Mouse (Mus musculus) hindbrain, embryonic 12.5 days (tissue): ENCODE data around the gene 1810009A15Rik. TPM values are rescaled to one million over a fixed set of nuclear protein-coding genes. Genes with fewer than 3 reads are reported as not detected.
A peak's percentile ranks its signal among the peaks of the same experiment; 100 is the strongest.
"Not testable (repeated sequence)": the region's sequence is repeated elsewhere in the genome, so short reads cannot be mapped to it uniquely, and the experiment has no call there.

Experiments
- ATAC-seq: fragments of 200-750 bp; cut with Nextera tagmentation; 2 replicates; pipeline ENCODE4 v1.8.0; 2017; ENCODE audit warnings: moderate TSS enrichment; ENCODE audit not compliant: low FRiP score
- H3K27ac ChIP-seq: fragments of 300-500 bp; sonication (generic); 2 replicates; pipeline ENCODE4 v1.5.1; 2016; ENCODE audit warnings: mild to moderate bottlenecking
- H3K27me3 ChIP-seq: fragments of 300-500 bp; sonication (generic); 2 replicates; pipeline ENCODE4 v1.6.1; 2016; ENCODE audit warnings: mild to moderate bottlenecking
- H3K36me3 ChIP-seq: fragments of 300-500 bp; sonication (generic); 2 replicates; pipeline ENCODE4 v1.6.1; 2016; ENCODE audit warnings: mild to moderate bottlenecking
- H3K4me1 ChIP-seq: fragments of 300-500 bp; sonication (generic); 2 replicates; pipeline ENCODE4 v1.6.1; 2016
- H3K4me2 ChIP-seq: fragments of 300-500 bp; sonication (generic); replicated peaks from 2 replicates; pipeline ENCODE4 v1.6.1; 2016; ENCODE audit warnings: mild to moderate bottlenecking
- H3K4me3 ChIP-seq: fragments of 300-500 bp; sonication (generic); 2 replicates; pipeline ENCODE4 v1.5.1; 2016; ENCODE audit warnings: mild to moderate bottlenecking
- H3K9ac ChIP-seq: fragments of 300-500 bp; sonication (generic); 2 replicates; pipeline ENCODE4 v1.6.1; 2016; ENCODE audit warnings: mild to moderate bottlenecking, moderate library complexity
- H3K9me3 ChIP-seq: fragments of 300-500 bp; sonication (generic); replicated peaks from 2 replicates; pipeline ENCODE4 v1.6.1; 2016; ENCODE audit warnings: mild to moderate bottlenecking
- WGBS: fragments of 180-500 bp; shearing (Covaris S2); methylation state at CpG from one replicate; pipeline ENCODE4 v1.1.7; 2016; 5-methylcytosine and 5-hydroxymethylcytosine counted together
- polyA plus RNA-seq: library from polyadenylated mRNA; unstranded; fragments of >200 nt; fragmentation: Nextera tagmentation; extraction: Ambion mirVana; gene quantifications from 2 replicates; pipeline ENCODE4 v1.2.1, GENCODE M21; 2016

1810009A15Rik gene
- polyA plus RNA-seq, 1 experiment from 2014 or later = 87.4 TPM

GRCm38 (mm10) chr19:8886916-8887584 is 1.6 kb upstream of the 1810009A15Rik start:
- H3K4me3 ChIP-seq = no peak overlapping the region
- WGBS = 48% methylated on average over 1 of the region's 1 CpGs
- H3K27me3 ChIP-seq = no peaks in the 10 kb centered on the region
- H3K36me3 ChIP-seq = peaks cover 6% of the 10 kb centered on the region; the same call in 1 of the 2 replicates
- ATAC-seq = no peak
- no peak overlapping the region for H3K9ac ChIP-seq
- H3K4me2 ChIP-seq = no peak overlapping the region
- no peak overlapping the region for H3K27ac ChIP-seq
- no peaks in the 10 kb centered on the region for H3K9me3 ChIP-seq
- peaks cover 14% of the 10 kb centered on the region for H3K4me1 ChIP-seq

DNA sequence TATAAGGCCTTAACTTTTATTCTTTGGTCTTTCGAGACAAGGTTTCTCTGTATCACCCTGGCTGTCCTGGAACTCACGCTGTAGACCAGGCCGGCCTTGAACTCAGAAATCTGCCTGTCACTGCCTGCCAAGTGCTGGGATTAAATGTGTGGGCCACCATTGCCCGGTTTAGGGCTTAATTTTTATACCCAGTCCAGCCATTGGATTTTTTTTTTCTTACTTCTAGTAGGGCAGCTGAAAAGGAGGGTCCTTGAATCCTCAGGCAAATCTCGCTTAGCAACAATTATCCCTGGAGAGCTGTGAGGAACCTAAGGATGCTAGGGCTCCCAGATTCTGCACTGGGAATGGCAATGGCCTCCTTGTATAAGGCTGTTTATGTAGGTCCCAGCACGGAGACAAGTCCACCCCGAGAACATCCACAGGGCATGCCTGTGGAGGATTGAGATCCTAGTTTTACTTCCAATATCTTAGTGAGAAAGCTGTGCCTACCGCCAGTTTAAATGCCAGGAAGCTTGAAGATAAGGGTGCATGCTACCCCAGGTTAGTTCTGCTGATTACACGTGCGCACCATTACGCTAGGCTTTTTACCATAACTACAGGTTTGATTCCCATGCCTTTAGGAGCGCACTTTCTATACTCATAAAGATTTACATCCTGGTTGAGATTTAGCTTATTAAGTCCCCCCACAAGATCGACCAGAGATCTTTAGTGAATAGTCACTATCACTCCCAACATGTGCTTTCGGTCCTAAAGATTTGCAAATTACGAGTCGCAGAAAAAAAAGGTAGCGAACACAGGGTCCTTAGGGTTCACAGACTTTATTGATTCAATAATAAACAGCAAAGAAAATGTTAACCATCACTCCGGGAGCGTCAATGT is 829 bp upstream of the 1810009A15Rik start:
- H3K27me3 ChIP-seq = no peaks in the 10 kb centered on the region
- no peak for ATAC-seq
- H3K27ac ChIP-seq = peak overlapping the region; percentile 35; the same call in 1 of the 2 replicates
- H3K4me1 ChIP-seq = peaks cover 17% of the 10 kb centered on the region
- H3K4me3 ChIP-seq = peak overlapping the region; percentile 59
- H3K9me3 ChIP-seq = no peaks in the 10 kb centered on the region
- peak overlapping the region; percentile 72 for H3K4me2 ChIP-seq
- 15% methylated on average over 19 of the region's 19 CpGs for WGBS
- peak overlapping the region; percentile 71 for H3K9ac ChIP-seq
- peaks cover 6% of the 10 kb centered on the region; the same call in 1 of the 2 replicates for H3K36me3 ChIP-seq

GRCm38 (mm10) chr19:8892829-8893766 is 4.4 kb downstream of the 1810009A15Rik start, which contains the start of gene Ints5:
Ints5 (plus strand) TSS chr19:8893005.
- peak within 1 kb of the TSS; percentile 80 for H3K27ac ChIP-seq
- H3K27me3 ChIP-seq = no peaks in the 10 kb centered on the region
- H3K4me1 ChIP-seq = peaks cover 33% of the 10 kb centered on the region
- no peaks in the 10 kb centered on the region for H3K9me3 ChIP-seq
- peak; percentile 49 for ATAC-seq
- peaks cover 30% of the 10 kb centered on the region for H3K36me3 ChIP-seq
- 3% methylated on average over 54 of the region's 54 CpGs for WGBS
- peak within 1 kb of the TSS; percentile 77 for H3K4me2 ChIP-seq
- H3K9ac ChIP-seq = peak within 1 kb of the TSS; percentile 90
- H3K4me3 ChIP-seq = peak within 1 kb of the TSS; percentile 82

DNA sequence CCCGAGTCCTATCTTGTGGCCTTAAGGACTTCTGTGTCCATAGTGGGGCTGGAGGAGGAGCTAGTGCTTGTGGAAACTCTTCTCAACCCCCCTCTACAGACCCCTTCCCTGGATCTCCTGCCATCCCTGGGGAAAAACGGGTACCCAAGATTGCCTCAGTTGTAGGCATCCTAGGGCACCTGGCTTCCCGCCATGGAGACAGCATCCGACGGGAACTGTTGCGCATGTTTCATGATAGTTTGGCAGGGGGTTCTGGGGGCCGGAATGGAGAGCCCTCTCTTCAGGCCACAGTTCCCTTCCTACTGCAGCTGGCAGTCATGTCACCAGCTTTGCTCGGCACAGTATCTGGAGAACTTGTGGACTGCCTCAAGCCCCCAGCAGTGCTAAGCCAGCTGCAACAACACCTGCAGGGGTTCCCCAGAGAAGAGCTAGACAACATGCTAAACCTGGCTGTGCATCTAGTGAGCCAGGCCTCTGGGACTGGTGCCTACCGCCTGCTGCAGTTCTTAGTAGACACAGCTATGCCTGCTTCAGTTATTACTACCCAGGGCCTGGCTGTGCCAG is 6.8 kb downstream of the 1810009A15Rik start:
- 91% methylated on average over 9 of the region's 9 CpGs for WGBS
- H3K4me1 ChIP-seq = peaks cover 36% of the 10 kb centered on the region

GRCm38 (mm10) chr19:8896231-8896630 is 7.6 kb downstream of the 1810009A15Rik start:
- not testable (repeated sequence) for H3K4me2 ChIP-seq, H3K4me3 ChIP-seq, ATAC-seq, H3K9me3 ChIP-seq, H3K9ac ChIP-seq, H3K27me3 ChIP-seq, H3K27ac ChIP-seq
- Histone ChIP-seq H3K36me3 (peaks cover 25% of the 10 kb centered on the region), H3K4me1 (peaks cover 36% of the 10 kb centered on the region)
- 85% methylated on average over 5 of the region's 5 CpGs for WGBS

More for the DNA sequence above, 6.8 kb downstream of the 1810009A15Rik start:
- peak overlapping the region; percentile 23; the same call in 1 of the 2 replicates for H3K9ac ChIP-seq
- H3K36me3 ChIP-seq = peaks cover 28% of the 10 kb centered on the region
- H3K4me2 ChIP-seq = no peak overlapping the region
- no peak overlapping the region for H3K27ac ChIP-seq
- H3K27me3 ChIP-seq = no peaks in the 10 kb centered on the region
- H3K4me3 ChIP-seq = no peak overlapping the region
- ATAC-seq = no peak
- H3K9me3 ChIP-seq = no peaks in the 10 kb centered on the region

GRCm38 (mm10) chr19:8897211-8897864 is 8.7 kb downstream of the 1810009A15Rik start:
- peaks cover 36% of the 10 kb centered on the region for H3K4me1 ChIP-seq
- peak overlapping the region; percentile 67 for H3K9ac ChIP-seq
- peak overlapping the region; percentile 80 for H3K4me2 ChIP-seq
- H3K27ac ChIP-seq = peak overlapping the region; percentile 85
- H3K9me3 ChIP-seq, H3K27me3 ChIP-seq: not testable (repeated sequence)
- WGBS = 27% methylated on average over 21 of the region's 21 CpGs
- ATAC-seq = peak; percentile 53
- peaks cover 29% of the 10 kb centered on the region for H3K36me3 ChIP-seq
- H3K4me3 ChIP-seq = peak overlapping the region; percentile 86

DNA sequence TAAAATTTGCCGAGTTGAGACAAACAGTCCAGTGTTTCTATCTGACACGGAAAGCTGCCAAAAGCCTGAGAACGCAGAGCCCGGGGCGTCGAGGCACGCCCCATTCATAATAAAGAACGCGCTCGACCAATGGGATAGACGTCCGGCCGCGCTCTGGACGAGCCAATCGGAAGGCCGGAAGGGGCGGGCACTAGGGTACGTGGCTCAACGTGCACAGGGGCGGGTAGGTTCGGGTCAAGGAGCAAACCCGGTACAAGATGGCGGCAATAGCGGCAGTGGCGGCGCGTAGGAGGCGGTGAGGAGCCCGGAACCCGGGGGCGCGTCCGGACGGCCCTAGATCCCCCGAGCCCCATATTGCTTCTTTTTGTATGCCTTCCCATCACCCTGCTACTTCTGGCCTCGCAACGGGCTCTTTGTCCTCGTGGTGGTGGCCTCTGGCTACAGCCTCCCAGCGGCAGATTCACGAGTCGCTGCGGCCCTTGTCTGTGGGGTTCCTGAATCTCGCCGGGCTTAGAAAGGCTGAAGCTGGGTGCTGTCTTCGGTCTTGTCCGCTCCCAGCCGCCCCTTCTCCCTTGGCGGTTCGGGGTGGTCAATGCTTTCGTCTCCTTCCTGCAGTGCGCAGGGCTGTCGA is 9.3 kb downstream of the 1810009A15Rik start, which contains the start of gene Ganab:
Gene Ganab (plus strand): TSS at position 207 of the 631 bp plus-strand sequence.
- Histone ChIP-seq H3K27ac (peak within 1 kb of the TSS; percentile 85), H3K36me3 (peaks cover 34% of the 10 kb centered on the region), H3K27me3 (no peaks in the 10 kb centered on the region), H3K9me3 (no peaks in the 10 kb centered on the region), H3K4me3 (peak within 1 kb of the TSS; percentile 86), H3K4me2 (peak within 1 kb of the TSS; percentile 80), H3K9ac (peak within 1 kb of the TSS; percentile 90), H3K4me1 (peaks cover 34% of the 10 kb centered on the region)
- WGBS = under 1% methylated on average over 53 of the region's 53 CpGs
- peak; percentile 99 for ATAC-seq

DNA sequence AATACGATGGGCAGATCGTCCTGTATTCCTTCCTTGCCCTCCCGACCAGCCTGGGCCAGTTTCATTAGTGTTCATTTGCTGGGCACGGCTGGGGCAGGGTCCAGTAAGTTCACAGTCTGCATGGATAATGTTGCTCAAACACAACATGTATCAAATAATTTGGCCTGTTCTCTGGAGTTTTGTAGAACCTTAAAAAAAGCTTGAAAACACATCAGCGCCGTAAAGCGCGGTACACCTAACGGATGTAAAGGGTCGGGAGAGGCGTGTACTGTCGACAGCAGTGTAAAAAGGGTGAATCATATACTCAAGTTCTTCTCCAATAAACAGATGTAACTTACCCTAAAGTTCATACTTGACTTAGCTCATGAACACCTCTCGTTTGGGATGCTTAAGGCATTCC is 9.9 kb downstream of the 1810009A15Rik start:
- peaks cover 38% of the 10 kb centered on the region for H3K36me3 ChIP-seq
- WGBS = 20% methylated on average over 13 of the region's 13 CpGs

DNA sequence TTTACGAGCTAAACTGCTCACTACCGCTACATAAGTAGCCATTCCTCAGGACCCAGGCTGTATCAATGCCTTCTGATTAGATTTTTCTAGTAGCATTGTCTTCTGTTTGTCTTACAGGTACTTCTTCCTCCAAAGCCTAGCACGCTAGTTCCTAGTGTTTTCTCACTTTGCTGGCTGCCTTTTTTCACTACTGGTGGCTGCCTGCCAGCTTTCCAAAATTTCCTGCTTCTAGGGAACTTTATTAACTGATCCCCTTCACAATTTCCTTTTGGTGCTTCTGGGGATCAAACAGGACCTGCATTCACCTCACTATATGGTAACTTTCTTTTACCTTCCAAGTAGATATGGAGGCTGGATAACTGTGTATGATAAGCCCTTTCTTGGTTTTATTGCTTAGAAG is 10.4 kb downstream of the 1810009A15Rik start:
- Histone ChIP-seq H3K27me3 (no peaks in the 10 kb centered on the region), H3K36me3 (peaks cover 38% of the 10 kb centered on the region), H3K27ac (no peak overlapping the region), H3K4me3 (peak overlapping the region; percentile 86), H3K4me1 (peaks cover 27% of the 10 kb centered on the region), H3K9me3 (no peaks in the 10 kb centered on the region), H3K9ac (peak overlapping the region; percentile 90), H3K4me2 (peak overlapping the region; percentile 80)
- 62% methylated on average over 3 of the region's 3 CpGs for WGBS
- no peak for ATAC-seq

More for the DNA sequence above, 9.9 kb downstream of the 1810009A15Rik start:
- Histone ChIP-seq H3K27ac (peak overlapping the region; percentile 85), H3K9ac (peak overlapping the region; percentile 90), H3K4me2 (peak overlapping the region; percentile 80), H3K9me3 (no peaks in the 10 kb centered on the region), H3K4me1 (peaks cover 31% of the 10 kb centered on the region), H3K27me3 (no peaks in the 10 kb centered on the region), H3K4me3 (peak overlapping the region; percentile 86)
- no peak for ATAC-seq

DNA sequence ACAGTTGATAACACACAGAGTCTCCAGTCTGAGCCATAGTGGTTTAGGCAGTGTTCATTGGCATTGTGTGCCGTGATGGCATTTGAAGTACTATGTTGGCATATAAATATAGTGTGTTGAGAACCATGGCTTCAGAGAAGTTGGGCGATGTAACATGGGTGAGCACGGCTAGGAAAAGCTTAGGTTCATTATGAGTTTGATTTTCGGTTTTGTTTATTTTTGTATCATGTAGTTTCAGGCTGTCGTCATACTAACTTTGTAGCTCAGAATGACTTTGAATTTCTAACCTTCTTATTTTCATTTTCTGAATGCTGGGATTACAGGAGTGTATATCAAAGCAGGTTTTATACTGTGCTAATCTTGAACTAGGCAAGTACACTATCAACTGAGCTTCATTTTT is 14.8 kb downstream of the 1810009A15Rik start:
- Histone ChIP-seq H3K27ac (no peak overlapping the region), H3K4me2 (no peak overlapping the region), H3K27me3 (no peaks in the 10 kb centered on the region), H3K9ac (no peak overlapping the region), H3K4me3 (no peak overlapping the region), H3K36me3 (peaks cover 54% of the 10 kb centered on the region), H3K9me3 (no peaks in the 10 kb centered on the region), H3K4me1 (peaks cover 11% of the 10 kb centered on the region)
- WGBS = 94% methylated on average over 5 of the region's 5 CpGs
- no peak for ATAC-seq
